ENCODE assay signal across 1 mouse cellular context in the genomic region with DNA sequence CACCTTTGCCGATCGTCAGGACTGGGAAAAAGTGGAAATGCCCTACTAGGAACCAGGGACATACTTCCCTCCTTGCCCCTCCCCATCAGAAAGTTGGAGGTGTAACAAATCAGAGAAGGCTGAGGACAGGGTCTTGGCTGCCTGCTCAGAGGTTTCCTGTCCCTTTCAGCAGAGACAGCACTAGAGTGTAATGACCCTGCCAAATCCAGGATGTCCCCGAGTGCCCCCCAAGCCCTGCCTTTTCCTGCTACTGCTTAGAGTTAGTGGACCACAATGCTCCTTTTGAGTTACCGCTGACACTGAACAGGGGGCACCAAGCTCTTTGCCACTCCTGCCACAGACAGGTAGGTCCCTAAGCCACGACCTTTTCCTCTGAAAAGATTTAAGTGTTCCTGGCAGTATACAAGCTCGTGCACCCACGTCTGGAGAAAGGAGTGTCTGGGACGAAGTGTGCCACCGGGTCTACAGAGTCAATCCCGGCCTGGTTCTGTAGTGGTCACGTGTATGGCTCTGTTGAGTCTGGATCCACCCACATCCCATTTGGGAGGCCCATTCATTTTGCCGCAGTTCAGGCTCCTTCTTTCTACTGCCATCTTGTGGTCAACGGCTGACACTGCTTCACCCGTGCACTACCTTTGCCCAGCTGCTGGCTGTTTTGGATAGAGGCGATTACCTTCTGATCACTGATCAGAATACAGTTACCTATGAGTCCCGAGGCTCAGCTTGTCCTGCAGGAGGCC.
TF ChIP-seq lines count a peak whose summit lies in the region.

No protein-coding gene starts in this region.

TF ChIP-seq in C2C12, 6 proteins besides CTCF, POLR2A, EP300 and RAD21 (continued from another document):
- TF ChIP-seq MYOG (IDR thresholded peaks at IDR 0.05; ENCODE audit: control insufficient read depth, extremely low read depth, insufficient read length) = no peak
- TF ChIP-seq MYOD1 (IDR thresholded peaks at IDR 0.05; ENCODE audit: control insufficient read depth, insufficient read length, low read depth) = no peak
- TF ChIP-seq CEBPB (IDR thresholded peaks at IDR 0.05; ENCODE audit: low read depth) = no peak
